Mouse (Mus musculus): ENCODE results near the gene Tspan18. TPM values are rescaled to one million over a fixed set of nuclear protein-coding genes. Genes with fewer than 3 reads are reported as not detected.

The Tspan18 gene
- polyA plus RNA-seq (2012; rRNA removed): 25.3 and 43.9 TPM in 2 replicates

- peak; percentile 66; the same call in 1 of the 2 replicates for TF ChIP-seq POLR2A (IDR thresholded peaks at IDR 0.05; ENCODE audit: borderline replicate concordance, extremely low read depth, insufficient read depth, insufficient read length, poor library complexity, severe bottlenecking)
- no peak for TF ChIP-seq CTCF (IDR thresholded peaks at IDR 0.05; ENCODE audit: borderline replicate concordance, extremely low read depth, insufficient read depth, insufficient read length)
- DNase-seq (ENCODE audit: low read depth): peak; percentile 90
These were observed at the start of gene Tspan18 for GRCm38 (mm10) chr2:93333817-93334731. Gene Tspan18 (minus strand): TSS chr2:93334505.

- DNase-seq (ENCODE audit: low read depth): peak; percentile 76
- TF ChIP-seq CTCF (IDR thresholded peaks at IDR 0.05; ENCODE audit: borderline replicate concordance, extremely low read depth, insufficient read depth, insufficient read length) (no peak), POLR2A (IDR thresholded peaks at IDR 0.05; ENCODE audit: borderline replicate concordance, extremely low read depth, insufficient read depth, insufficient read length, poor library complexity, severe bottlenecking) (no peak)
These were observed 49.5 kb upstream of the Tspan18 start for GRCm38 (mm10) chr2:93383831-93384230.

- TF ChIP-seq CTCF (IDR thresholded peaks at IDR 0.05; ENCODE audit: borderline replicate concordance, extremely low read depth, insufficient read depth, insufficient read length): no peak
- no peak for TF ChIP-seq POLR2A (IDR thresholded peaks at IDR 0.05; ENCODE audit: borderline replicate concordance, extremely low read depth, insufficient read depth, insufficient read length, poor library complexity, severe bottlenecking)
- no peak for DNase-seq (ENCODE audit: low read depth)
These were observed 46.4 kb upstream of the Tspan18 start for GRCm38 (mm10) chr2:93380680-93381089.

- TF ChIP-seq CTCF (IDR thresholded peaks at IDR 0.05; ENCODE audit: borderline replicate concordance, extremely low read depth, insufficient read depth, insufficient read length): no peak
- TF ChIP-seq POLR2A (IDR thresholded peaks at IDR 0.05; ENCODE audit: borderline replicate concordance, extremely low read depth, insufficient read depth, insufficient read length, poor library complexity, severe bottlenecking): no peak
- peak; percentile 74 for DNase-seq (ENCODE audit: low read depth)
These were observed 43.5 kb upstream of the Tspan18 start for GRCm38 (mm10) chr2:93377797-93378196.

- TF ChIP-seq CTCF (IDR thresholded peaks at IDR 0.05; ENCODE audit: borderline replicate concordance, extremely low read depth, insufficient read depth, insufficient read length) (no peak), POLR2A (IDR thresholded peaks at IDR 0.05; ENCODE audit: borderline replicate concordance, extremely low read depth, insufficient read depth, insufficient read length, poor library complexity, severe bottlenecking) (no peak)
- DNase-seq (ENCODE audit: low read depth): no peak
These were observed 42.9 kb upstream of the Tspan18 start for GRCm38 (mm10) chr2:93377157-93377556.

GRCm38 (mm10) chr2:93372872-93373271, 38.6 kb upstream of the Tspan18 start:
- TF ChIP-seq POLR2A (IDR thresholded peaks at IDR 0.05; ENCODE audit: borderline replicate concordance, extremely low read depth, insufficient read depth, insufficient read length, poor library complexity, severe bottlenecking) (no peak), CTCF (IDR thresholded peaks at IDR 0.05; ENCODE audit: borderline replicate concordance, extremely low read depth, insufficient read depth, insufficient read length) (no peak)

GRCm38 (mm10) chr2:93372097-93372571, 37.8 kb upstream of the Tspan18 start:
- peak; percentile 41 for DNase-seq (ENCODE audit: low read depth)
- TF ChIP-seq POLR2A (IDR thresholded peaks at IDR 0.05; ENCODE audit: borderline replicate concordance, extremely low read depth, insufficient read depth, insufficient read length, poor library complexity, severe bottlenecking) (no peak), CTCF (IDR thresholded peaks at IDR 0.05; ENCODE audit: borderline replicate concordance, extremely low read depth, insufficient read depth, insufficient read length) (no peak)

More at GRCm38 (mm10) chr2:93372872-93373271, 38.6 kb upstream of the Tspan18 start:
- no peak for DNase-seq (ENCODE audit: low read depth)

GRCm38 (mm10) chr2:93368954-93369353, 34.6 kb upstream of the Tspan18 start:
- DNase-seq (ENCODE audit: low read depth): peak; percentile 55
- TF ChIP-seq CTCF (IDR thresholded peaks at IDR 0.05; ENCODE audit: borderline replicate concordance, extremely low read depth, insufficient read depth, insufficient read length) (no peak), POLR2A (IDR thresholded peaks at IDR 0.05; ENCODE audit: borderline replicate concordance, extremely low read depth, insufficient read depth, insufficient read length, poor library complexity, severe bottlenecking) (no peak)

GRCm38 (mm10) chr2:93367962-93368361, 33.7 kb upstream of the Tspan18 start:
- no peak for TF ChIP-seq CTCF (IDR thresholded peaks at IDR 0.05; ENCODE audit: borderline replicate concordance, extremely low read depth, insufficient read depth, insufficient read length)
- no peak for TF ChIP-seq POLR2A (IDR thresholded peaks at IDR 0.05; ENCODE audit: borderline replicate concordance, extremely low read depth, insufficient read depth, insufficient read length, poor library complexity, severe bottlenecking)
- peak; percentile 73 for DNase-seq (ENCODE audit: low read depth)

GRCm38 (mm10) chr2:93365411-93365810, 31.1 kb upstream of the Tspan18 start:
- no peak for DNase-seq (ENCODE audit: low read depth)

GRCm38 (mm10) chr2:93364951-93365350, 30.6 kb upstream of the Tspan18 start:
- TF ChIP-seq POLR2A (IDR thresholded peaks at IDR 0.05; ENCODE audit: borderline replicate concordance, extremely low read depth, insufficient read depth, insufficient read length, poor library complexity, severe bottlenecking): no peak
- DNase-seq (ENCODE audit: low read depth): no peak

More at GRCm38 (mm10) chr2:93365411-93365810, 31.1 kb upstream of the Tspan18 start:
- TF ChIP-seq POLR2A (IDR thresholded peaks at IDR 0.05; ENCODE audit: borderline replicate concordance, extremely low read depth, insufficient read depth, insufficient read length, poor library complexity, severe bottlenecking): no peak
- no peak for TF ChIP-seq CTCF (IDR thresholded peaks at IDR 0.05; ENCODE audit: borderline replicate concordance, extremely low read depth, insufficient read depth, insufficient read length)

Data from brain, embryonic 14.5 days (tissue).